Mouse (Mus musculus) limb, embryonic 10.5 days (tissue): ENCODE results near the gene Pkdrej. TPM values are rescaled to one million over a fixed set of nuclear protein-coding genes. Genes with fewer than 3 reads are reported as not detected.

Source experiments
- DNase-seq: peaks from one replicate; pipeline ENCODE4 v3.0.0-alpha.2; 2017; ENCODE audit warnings: low spot score
- H3K27ac ChIP-seq: fragments of 300-500 bp; sonication (generic); 2 replicates; pipeline ENCODE4 v1.5.1; 2016; ENCODE audit warnings: mild to moderate bottlenecking
- H3K27me3 ChIP-seq: fragments of 300-500 bp; sonication (generic); 2 replicates; pipeline ENCODE4 v1.6.1; 2016; ENCODE audit warnings: low read depth, mild to moderate bottlenecking; ENCODE audit not compliant: poor library complexity, severe bottlenecking
- H3K36me3 ChIP-seq: fragments of 300-500 bp; sonication (generic); 2 replicates; pipeline ENCODE4 v1.6.1; 2016; ENCODE audit warnings: mild to moderate bottlenecking, moderate library complexity
- H3K4me1 ChIP-seq: fragments of 300-500 bp; sonication (generic); 2 replicates; pipeline ENCODE4 v1.6.1; 2016
- H3K4me3 ChIP-seq: fragments of 300-500 bp; sonication (generic); 2 replicates; pipeline ENCODE4 v1.5.1; 2016; ENCODE audit warnings: mild to moderate bottlenecking, moderate library complexity
- H3K9me3 ChIP-seq: fragments of 300-500 bp; sonication (generic); replicated peaks from 2 replicates; pipeline ENCODE4 v1.6.1; 2016; ENCODE audit warnings: mild to moderate bottlenecking
- WGBS: fragments of 180-500 bp; shearing (Covaris S2); methylation state at CpG from one replicate; pipeline ENCODE4 v1.1.7; 2016; 5-methylcytosine and 5-hydroxymethylcytosine counted together
- polyA plus RNA-seq: library from polyadenylated mRNA; unstranded; fragments of >200 nt; fragmentation: Nextera tagmentation; extraction: Ambion mirVana; gene quantifications from 2 replicates; pipeline ENCODE4 v1.2.1, GENCODE M21; 2016

The Pkdrej gene
- polyA plus RNA-seq, 1 experiment from 2014 or later, result 0.03 TPM

DNA sequence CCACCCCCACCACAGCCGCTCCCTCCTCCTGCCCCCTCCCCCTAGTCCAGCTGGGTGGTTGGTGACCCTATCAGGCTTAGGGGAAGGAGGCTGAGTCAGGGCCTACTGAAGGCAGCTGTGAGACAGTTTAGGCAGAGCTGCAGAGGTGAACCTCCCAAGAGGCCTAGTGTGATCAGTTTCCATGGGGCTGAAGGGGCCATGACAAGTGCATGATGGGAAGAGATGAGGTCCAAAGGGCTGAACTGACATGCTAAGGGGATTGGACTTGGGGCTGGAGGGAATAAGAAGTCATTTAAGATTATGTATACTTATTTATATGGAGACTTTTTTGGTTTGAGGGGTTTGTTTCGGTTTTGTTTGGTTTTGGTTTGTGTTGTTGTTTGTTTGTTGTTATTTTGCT is 45.3 kb downstream of the Pkdrej start:
- no peak for DNase-seq
- Histone ChIP-seq H3K27me3 (no peaks in the 10 kb centered on the region), H3K9me3 (no peaks in the 10 kb centered on the region), H3K36me3 (no peaks in the 10 kb centered on the region), H3K4me1 (no peaks in the 10 kb centered on the region), H3K4me3 (no peak overlapping the region), H3K27ac (no peak overlapping the region)
- whole genome bisulfite sequencing, result 86% methylated on average over 2 of the region's 2 CpGs

DNA sequence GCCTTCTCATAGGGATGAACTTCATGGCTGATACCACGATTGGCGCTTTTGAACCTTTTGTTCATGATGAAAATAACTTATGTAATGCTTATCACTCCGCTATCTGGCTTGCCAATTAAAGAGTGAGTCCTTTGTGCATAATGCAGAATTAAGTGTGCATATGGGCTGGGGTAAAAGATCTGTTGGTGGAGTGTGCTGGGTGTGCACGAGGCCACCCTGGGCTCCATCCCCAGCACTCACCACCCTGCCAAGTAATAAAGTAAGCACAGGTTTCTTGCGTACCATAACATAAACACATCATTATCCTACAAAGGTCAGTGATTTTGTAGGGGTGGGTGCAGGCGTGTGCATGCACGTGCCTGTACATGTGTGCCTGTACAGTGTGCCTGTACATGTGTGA is 46.5 kb downstream of the Pkdrej start:
- DNase-seq, result no peak
- H3K36me3 ChIP-seq, result no peaks in the 10 kb centered on the region
- WGBS, result 88% methylated on average over 7 of the region's 7 CpGs

DNA sequence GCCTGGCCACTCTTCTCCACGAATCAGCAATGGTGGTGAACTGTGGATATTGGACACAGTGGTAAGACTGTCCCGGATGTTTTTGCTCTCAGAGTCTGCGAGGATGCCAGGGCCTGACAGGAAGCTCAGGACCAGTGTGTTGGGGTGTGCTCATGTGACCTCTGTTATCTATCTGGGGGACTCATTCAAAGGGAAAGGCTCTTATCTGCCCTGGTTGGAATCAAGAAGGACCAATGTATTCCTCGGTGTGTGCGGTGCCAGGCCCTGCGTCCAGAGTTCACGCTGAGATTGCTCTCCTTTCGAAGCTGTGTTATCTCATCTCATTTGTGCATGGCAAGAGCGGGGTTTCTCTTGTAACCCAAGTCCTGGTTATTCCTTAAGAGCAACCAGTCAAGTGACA is 47.1 kb downstream of the Pkdrej start:
- 89% methylated on average over 9 of the region's 9 CpGs for WGBS
- DNase-seq, result no peak

More for the DNA sequence above, 46.5 kb downstream of the Pkdrej start:
- H3K4me1 ChIP-seq, result no peaks in the 10 kb centered on the region
- H3K27ac ChIP-seq, result no peak overlapping the region
- H3K4me3 ChIP-seq, result no peak overlapping the region
- no peaks in the 10 kb centered on the region for H3K27me3 ChIP-seq
- no peaks in the 10 kb centered on the region for H3K9me3 ChIP-seq

DNA sequence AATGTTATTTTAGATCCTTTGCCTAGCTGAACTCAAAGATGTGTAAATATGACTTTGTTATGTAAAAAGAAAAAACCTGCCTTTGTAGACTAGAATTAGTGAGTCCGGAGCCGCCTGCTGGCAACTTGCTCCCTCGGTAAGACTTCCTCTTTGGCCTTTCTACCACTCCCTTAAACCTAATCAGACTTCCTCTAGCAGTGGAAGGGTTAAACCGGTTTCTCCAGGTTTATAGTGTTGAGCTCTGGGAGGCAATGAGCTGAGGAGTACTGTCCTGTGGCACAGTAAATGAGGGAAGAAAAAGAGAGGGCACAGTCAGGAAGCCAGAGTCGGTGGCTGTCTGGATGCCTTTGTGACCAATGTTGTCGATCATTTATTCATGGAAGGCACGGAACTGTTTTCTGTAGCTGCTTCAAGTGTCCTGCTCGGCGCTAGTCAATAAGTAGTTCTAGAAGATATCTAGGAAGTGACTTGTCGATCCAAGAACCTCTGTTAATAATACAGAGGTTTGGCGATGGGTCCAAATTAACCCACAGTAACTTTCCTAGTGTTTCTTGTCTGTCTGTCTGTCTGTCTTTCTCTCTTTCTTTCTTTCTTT is 49.3 kb downstream of the Pkdrej start:
- H3K9me3 ChIP-seq, result no peaks in the 10 kb centered on the region
- no peak overlapping the region for H3K27ac ChIP-seq
- DNase-seq, result no peak
- H3K4me3 ChIP-seq, result no peak overlapping the region
- H3K4me1 ChIP-seq, result no peaks in the 10 kb centered on the region
- no peaks in the 10 kb centered on the region for H3K36me3 ChIP-seq
- WGBS, result 80% methylated on average over 11 of the region's 11 CpGs
- no peaks in the 10 kb centered on the region for H3K27me3 ChIP-seq

More for the DNA sequence above, 47.1 kb downstream of the Pkdrej start:
- H3K4me3 ChIP-seq, result no peak overlapping the region
- no peaks in the 10 kb centered on the region for H3K27me3 ChIP-seq
- no peaks in the 10 kb centered on the region for H3K9me3 ChIP-seq
- H3K27ac ChIP-seq, result no peak overlapping the region
- no peaks in the 10 kb centered on the region for H3K4me1 ChIP-seq
- no peaks in the 10 kb centered on the region for H3K36me3 ChIP-seq

DNA sequence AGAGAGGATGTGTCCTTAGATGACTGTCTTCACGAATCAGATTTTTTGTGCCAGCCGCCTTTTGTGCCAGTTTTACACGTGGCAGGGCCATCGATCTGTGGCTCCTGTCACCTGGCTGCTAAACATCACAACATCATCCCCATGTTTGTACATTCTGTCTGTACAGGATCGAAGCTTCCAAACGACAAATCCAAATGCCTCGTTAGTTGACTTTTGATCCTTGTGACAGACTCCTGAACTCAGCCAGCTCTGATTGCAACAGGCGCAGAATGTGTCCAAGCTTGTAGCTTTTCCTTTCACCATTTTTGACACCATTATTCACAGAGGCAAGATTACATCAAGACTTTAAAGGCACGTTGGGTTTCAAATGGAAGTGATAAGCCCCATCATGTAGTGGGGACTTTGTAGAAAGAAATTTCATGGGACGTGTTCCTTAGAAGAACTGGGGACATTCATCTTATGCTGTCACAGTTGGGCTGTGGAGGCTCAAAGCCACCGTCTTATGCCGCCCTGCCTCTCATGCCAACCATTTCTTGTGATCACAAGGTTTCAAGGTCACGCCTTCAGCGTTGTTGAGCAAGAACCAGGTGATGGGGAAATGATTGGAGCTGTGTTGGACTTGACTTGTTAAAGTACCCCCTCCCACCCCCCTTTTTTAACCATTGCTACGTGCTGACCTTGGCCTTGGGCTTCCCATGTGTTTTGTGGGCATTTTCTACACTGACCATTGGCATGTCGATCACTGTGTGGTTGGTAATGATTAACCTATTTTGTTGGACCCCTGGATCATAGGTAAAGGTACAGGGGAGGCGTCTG is 50.0 kb downstream of the Pkdrej start:
- Histone ChIP-seq H3K4me3 (no peak overlapping the region), H3K9me3 (no peaks in the 10 kb centered on the region), H3K27me3 (no peaks in the 10 kb centered on the region), H3K4me1 (no peaks in the 10 kb centered on the region), H3K36me3 (no peaks in the 10 kb centered on the region), H3K27ac (no peak overlapping the region)
- DNase-seq, result no peak
- WGBS, result 86% methylated on average over 17 of the region's 17 CpGs

DNA sequence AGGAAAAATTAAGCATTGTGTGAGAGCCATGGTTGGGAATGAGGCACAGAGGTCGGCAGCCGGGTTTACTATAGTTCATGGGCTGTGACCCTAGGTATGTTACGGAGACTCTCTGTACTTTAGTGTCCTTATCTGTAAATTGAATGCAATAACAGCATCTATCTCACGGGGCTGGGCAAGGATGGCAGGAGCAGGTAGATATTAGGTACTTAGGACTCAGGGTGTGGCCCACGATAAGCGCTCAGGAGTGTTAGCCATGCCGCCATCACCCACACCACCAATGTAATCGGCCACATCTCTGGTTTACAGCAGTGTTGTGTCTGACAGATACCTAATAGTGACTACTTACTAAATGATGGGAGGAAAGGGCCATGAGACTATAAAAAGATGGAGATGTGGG is 52.5 kb downstream of the Pkdrej start:
- Histone ChIP-seq H3K27me3 (no peaks in the 10 kb centered on the region), H3K4me3 (no peak overlapping the region), H3K9me3 (no peaks in the 10 kb centered on the region), H3K4me1 (no peaks in the 10 kb centered on the region), H3K36me3 (no peaks in the 10 kb centered on the region), H3K27ac (no peak overlapping the region)
- no peak for DNase-seq
- WGBS, result 90% methylated on average over 8 of the region's 8 CpGs

DNA sequence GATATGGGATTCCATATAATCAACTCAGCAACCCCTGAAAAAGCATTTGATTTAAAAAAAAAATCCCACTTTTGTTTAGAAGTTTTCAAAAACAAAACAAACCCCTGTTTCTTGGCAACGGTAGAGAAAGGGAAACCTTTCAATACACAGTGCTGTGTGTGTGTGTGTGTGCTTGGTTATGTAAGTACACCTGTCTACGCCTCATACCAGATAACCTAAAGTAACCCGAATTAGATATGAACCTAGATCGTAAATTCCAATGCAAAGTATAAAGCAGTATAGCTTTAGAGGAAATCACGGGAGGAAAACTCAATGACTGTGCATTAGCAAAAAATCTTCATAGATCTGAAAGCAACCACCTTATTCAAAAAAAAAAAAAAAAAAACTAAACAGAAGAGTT is 54.9 kb downstream of the Pkdrej start:
- H3K4me3 ChIP-seq, result no peak overlapping the region
- H3K36me3 ChIP-seq, result no peaks in the 10 kb centered on the region
- DNase-seq, result no peak
- H3K27me3 ChIP-seq, result no peaks in the 10 kb centered on the region
- 91% methylated on average over 5 of the region's 5 CpGs for WGBS
- no peaks in the 10 kb centered on the region for H3K9me3 ChIP-seq
- H3K4me1 ChIP-seq, result no peaks in the 10 kb centered on the region
- H3K27ac ChIP-seq, result no peak overlapping the region

DNA sequence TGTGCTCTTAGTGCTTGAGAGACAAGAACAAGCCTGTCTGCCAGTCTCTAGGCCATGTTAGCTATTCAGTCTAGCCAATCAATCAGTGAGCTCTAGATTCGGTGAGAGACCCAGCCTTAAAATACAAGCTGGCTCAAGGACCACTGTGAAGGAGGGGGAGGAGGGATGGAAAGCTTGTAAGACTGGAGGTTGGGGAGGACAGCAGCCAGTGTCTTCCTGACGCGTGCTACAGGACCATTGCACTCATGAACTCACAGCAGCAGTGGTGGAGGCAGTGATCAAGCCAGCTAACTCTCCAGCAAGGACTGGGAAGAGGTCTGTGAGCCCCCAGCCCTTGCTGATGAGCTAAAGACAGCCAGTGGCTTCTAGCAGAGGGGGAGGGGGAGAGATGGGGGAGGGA is 56.5 kb downstream of the Pkdrej start:
- DNase-seq, result no peak
- Histone ChIP-seq H3K27ac (no peak overlapping the region), H3K9me3 (no peaks in the 10 kb centered on the region), H3K36me3 (no peaks in the 10 kb centered on the region), H3K4me3 (no peak overlapping the region), H3K27me3 (no peaks in the 10 kb centered on the region), H3K4me1 (no peaks in the 10 kb centered on the region)
- whole genome bisulfite sequencing, result 47% methylated on average over 3 of the region's 3 CpGs

Other genes with a start within 250 kb of the Pkdrej start
- 10.9 and 17.1 TPM in 2 replicates for gene Wnt7b, start 239.3 kb downstream of the Pkdrej start, polyA plus RNA-seq
- 0.16 and 0.45 TPM in 2 replicates for gene Ppara, start 86.8 kb downstream of the Pkdrej start, polyA plus RNA-seq
- gene Cdpf1, start 10.0 kb downstream of the Pkdrej start, polyA plus RNA-seq, result 35.2 and 35.6 TPM in 2 replicates
- 2.8 and 3.9 TPM in 2 replicates for gene Ttc38, start 10.6 kb upstream of the Pkdrej start, polyA plus RNA-seq
- 55.4 and 56.1 TPM in 2 replicates for gene Gtse1, start 38.0 kb upstream of the Pkdrej start, polyA plus RNA-seq
- gene Trmu, start 57.6 kb upstream of the Pkdrej start, polyA plus RNA-seq, result 40.8 and 42.7 TPM in 2 replicates
- 0.67 and 0.86 TPM in 2 replicates for gene Celsr1, start 212.0 kb upstream of the Pkdrej start, polyA plus RNA-seq
- 13.0 and 14.1 TPM in 2 replicates for gene Gramd4, start 236.0 kb upstream of the Pkdrej start, polyA plus RNA-seq